Mouse (Mus musculus): Measurements from ENCODE around the gene Ctc1.

DNA sequence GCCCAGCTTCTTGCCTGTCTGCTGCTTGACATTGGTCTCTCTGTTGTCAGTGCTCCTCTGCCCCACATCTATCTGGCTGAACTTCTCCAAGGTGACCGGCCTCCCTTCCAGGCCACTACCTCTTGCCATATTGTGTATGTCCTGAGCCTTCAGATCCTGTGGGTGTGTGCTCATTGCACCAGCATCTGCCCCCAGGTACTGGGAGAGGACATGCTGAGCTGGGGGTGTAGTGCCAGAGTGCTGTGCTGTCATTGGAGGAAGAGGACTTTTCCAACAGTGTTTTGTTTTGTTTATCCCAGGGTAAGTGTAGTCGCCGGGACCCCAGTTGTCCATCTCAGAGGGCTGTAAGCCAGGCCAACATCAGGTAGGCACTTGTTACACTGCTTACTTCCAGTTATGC, 18.9 kb downstream of the Ctc1 start:
- TF ChIP-seq MAX (IDR thresholded peaks at IDR 0.05) (no peak), CTCF (IDR thresholded peaks at IDR 0.05; ENCODE audit: control insufficient read depth, insufficient read depth, insufficient read length) (no peak), MYOG (IDR thresholded peaks at IDR 0.05; ENCODE audit: control insufficient read depth, extremely low read depth, insufficient read length) (no peak), USF1 (IDR thresholded peaks at IDR 0.05; ENCODE audit: low read depth) (no peak), MYOD1 (IDR thresholded peaks at IDR 0.05; ENCODE audit: control insufficient read depth, insufficient read length, low read depth) (no peak)
